Mouse (Mus musculus) erythroblast, embryonic 14.5 days (primary cell): ENCODE results near the gene Akirin1.

Experiments
- GATA1 ChIP-seq: IDR thresholded peaks from 2 replicates; pipeline ENCODE4 v1.6.1; 2012; ENCODE audit warnings: low read length, inconsistent platforms, mixed read lengths
- TAL1 ChIP-seq: IDR thresholded peaks from 3 replicates; pipeline ENCODE4 v1.6.1; 2012; ENCODE audit warnings: low read length, inconsistent platforms, mixed read lengths

DNA sequence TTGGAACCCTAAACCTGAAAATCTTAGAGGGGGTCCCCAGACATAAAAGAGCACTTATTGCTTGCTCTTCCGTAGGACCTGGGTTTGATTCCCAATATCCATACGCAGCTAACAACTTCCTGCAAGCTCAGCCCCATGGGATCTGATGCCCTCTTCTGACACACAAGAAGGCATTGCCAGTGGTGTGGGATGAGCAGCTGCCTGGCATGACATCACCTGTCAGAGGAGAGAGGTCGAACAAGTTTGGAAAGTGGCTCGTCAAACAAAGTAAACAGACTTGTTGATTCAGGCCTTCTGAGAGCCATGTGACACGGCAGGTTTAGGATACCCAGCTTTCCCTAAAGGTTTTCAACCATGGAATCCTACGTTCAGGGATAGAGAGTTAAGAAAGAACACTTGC lies 14.9 kb upstream of the Akirin1 start:
- TF ChIP-seq GATA1 (no peak), TAL1 (no peak)
